Mouse (Mus musculus) naive thymus-derived CD4-positive, alpha-beta T cell, adult 5 months (primary cell): ENCODE data around the gene Lin7a. TPM values are rescaled to one million over a fixed set of nuclear protein-coding genes. Genes with fewer than 3 reads are reported as not detected.

Experiments used
- polyA plus RNA-seq: library from polyadenylated mRNA; unstranded; fragments of 100-300 nt; shearing (Covaris generic); gene quantifications from one replicate; pipeline ENCODE4 v1.2.1, GENCODE M21; 2017

Lin7a gene
- not detected for polyA plus RNA-seq

DNA sequence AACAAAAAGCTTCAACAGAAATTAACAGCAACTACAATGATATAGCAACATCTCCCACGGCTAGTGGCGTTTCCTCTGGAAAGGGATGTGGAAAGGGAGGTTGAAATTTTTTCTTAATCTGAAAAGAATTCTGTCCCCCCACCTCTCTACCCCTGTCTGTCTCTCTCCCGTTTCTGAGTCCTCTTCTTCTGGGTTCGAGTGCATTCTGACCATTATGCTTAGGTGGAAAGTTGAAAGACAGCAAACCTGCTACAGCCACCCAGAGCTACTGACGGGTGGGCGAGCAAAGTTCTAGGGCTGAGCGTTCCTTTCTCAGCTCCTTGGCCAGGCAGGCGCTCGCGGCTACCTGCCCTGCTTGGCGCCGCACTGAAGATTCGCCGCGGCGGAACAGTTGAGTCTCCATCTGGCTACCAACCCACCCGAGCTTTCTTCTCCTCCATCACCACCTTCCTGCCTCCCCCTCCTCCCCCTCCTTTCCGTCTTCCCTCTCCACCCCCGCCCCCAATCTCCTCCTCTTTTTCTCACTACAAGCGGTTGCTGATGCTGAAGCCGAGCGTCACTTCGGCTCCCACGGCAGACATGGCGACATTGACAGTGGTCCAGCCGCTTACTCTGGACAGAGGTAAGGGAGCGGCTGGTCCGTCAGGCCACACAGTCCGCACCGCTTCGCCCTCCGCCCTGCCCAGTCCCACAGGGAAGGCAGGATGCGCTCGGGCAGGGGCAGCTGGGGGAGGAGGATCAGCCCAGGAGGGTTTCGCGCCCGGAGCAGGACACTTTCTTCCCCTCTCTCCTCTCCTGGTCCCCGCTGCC, at the start of gene Lin7a:
Gene Lin7a, plus strand, starts transcription at position 366 of the 810 bp plus-strand sequence.

Other genes with a start within 250 kb of the Lin7a start
- gene Acss3, start 148.0 kb upstream of the Lin7a start, polyA plus RNA-seq = 0.07 TPM
- not detected for gene Myf5, start 214.4 kb downstream of the Lin7a start, polyA plus RNA-seq
- not detected for gene Myf6, start 223.1 kb downstream of the Lin7a start, polyA plus RNA-seq